Mouse (Mus musculus): ENCODE results near the gene Atp8b5.

- TF ChIP-seq CTCF (conservative IDR thresholded peaks at IDR 0.05; ENCODE audit: low read length) (no peak), NANOG (IDR thresholded peaks at IDR 0.05; ENCODE audit: borderline replicate concordance, low read length) (no peak), POU5F1 (IDR thresholded peaks at IDR 0.05; ENCODE audit: borderline replicate concordance, low read length) (no peak)
Measured at GRCm38 (mm10) chr4:43419801-43420281, 152.9 kb downstream of the Atp8b5 start.

Data from E14TG2a.4 (cell line).